Mouse (Mus musculus): Measurements from ENCODE around the gene Rps13.
"Not testable (repeated sequence)": the region's sequence is repeated elsewhere in the genome, so short reads cannot be mapped to it uniquely, and the experiment has no call there.

Rps13 gene

GRCm38 (mm10) chr7:116333713-116334668 lies at the start of gene Rps13:
Gene Rps13 (minus strand): TSS chr7:116334195.
- peak; percentile 100 for DNase-seq

- not testable (repeated sequence) for DNase-seq
Measured at GRCm38 (mm10) chr7:116379181-116379580, 45.2 kb upstream of the Rps13 start.

GRCm38 (mm10) chr7:116374284-116374683 lies 40.3 kb upstream of the Rps13 start:
- no peak for DNase-seq

- peak; percentile 57 for DNase-seq
Measured at GRCm38 (mm10) chr7:116336226-116336625, 2.2 kb upstream of the Rps13 start.

- DNase-seq, result no peak
Measured at GRCm38 (mm10) chr7:116335133-116335532, 1.1 kb upstream of the Rps13 start.

- DNase-seq, result no peak
Measured at GRCm38 (mm10) chr7:116334669-116335038, 659 bp upstream of the Rps13 start.

- DNase-seq, result no peak
Measured at GRCm38 (mm10) chr7:116331246-116331645, 2.7 kb downstream of the Rps13 start.

GRCm38 (mm10) chr7:116329858-116330257 lies 4.1 kb downstream of the Rps13 start:
- DNase-seq, result no peak

- DNase-seq, result no peak
Measured at GRCm38 (mm10) chr7:116328777-116329176, 5.2 kb downstream of the Rps13 start.

GRCm38 (mm10) chr7:116327901-116328300 lies 6.1 kb downstream of the Rps13 start:
- DNase-seq, result no peak

- DNase-seq, result peak; percentile 85
Measured at GRCm38 (mm10) chr7:116323331-116323964, 10.5 kb downstream of the Rps13 start.

GRCm38 (mm10) chr7:116309456-116309855 lies 24.5 kb downstream of the Rps13 start:
- peak; percentile 71 for DNase-seq

GRCm38 (mm10) chr7:116308632-116308991 lies 25.4 kb downstream of the Rps13 start:
- DNase-seq, result peak; percentile 61

- DNase-seq, result peak; percentile 76
Measured at GRCm38 (mm10) chr7:116307871-116308631, 25.9 kb downstream of the Rps13 start, which contains the start of gene Plekha7. Gene Plekha7 (minus strand): TSS chr7:116308376.

- DNase-seq, result peak; percentile 90
Measured at GRCm38 (mm10) chr7:116307099-116307870, 26.7 kb downstream of the Rps13 start.

GRCm38 (mm10) chr7:116306601-116307000 lies 27.4 kb downstream of the Rps13 start:
- no peak for DNase-seq

GRCm38 (mm10) chr7:116301661-116302311 lies 32.2 kb downstream of the Rps13 start:
- no peak for DNase-seq

GRCm38 (mm10) chr7:116301144-116301543 lies 32.9 kb downstream of the Rps13 start:
- no peak for DNase-seq

GRCm38 (mm10) chr7:116298851-116299250 lies 35.1 kb downstream of the Rps13 start:
- no peak for DNase-seq

GRCm38 (mm10) chr7:116298389-116298788 lies 35.6 kb downstream of the Rps13 start:
- no peak for DNase-seq

- no peak for DNase-seq
Measured at GRCm38 (mm10) chr7:116294961-116295360, 39.0 kb downstream of the Rps13 start.

GRCm38 (mm10) chr7:116292377-116292776 lies 41.6 kb downstream of the Rps13 start:
- DNase-seq, result no peak

All from embryo, embryonic 11 days (tissue).